Mouse (Mus musculus): Measurements from ENCODE around the gene Endou. TPM values are rescaled to one million over a fixed set of nuclear protein-coding genes. Genes with fewer than 3 reads are reported as not detected.

Endou gene
- total RNA-seq, 2 experiments from 2014 or later = 0.49 to 0.60 TPM

- no peak for DNase-seq
- intact Hi-C loops (cut with DNase I; ENCODE audit: low total_unique reads) = no loop called here
Observed at GRCm38 (mm10) chr15:97731988-97732387, 849 bp upstream of the Endou start.

- no peak for DNase-seq
- intact Hi-C loops (cut with DNase I; ENCODE audit: low total_unique reads) = no loop called here
Observed at GRCm38 (mm10) chr15:97730365-97730764, 774 bp downstream of the Endou start.

- intact Hi-C loops (cut with DNase I; ENCODE audit: low total_unique reads) = no loop called here
- DNase-seq = no peak
Observed at GRCm38 (mm10) chr15:97728804-97729203, 2.3 kb downstream of the Endou start.

- no peak for DNase-seq
- intact Hi-C loops (cut with DNase I; ENCODE audit: low total_unique reads) = no loop called here
Observed at GRCm38 (mm10) chr15:97728394-97728793, 2.7 kb downstream of the Endou start.

- DNase-seq = no peak
- intact Hi-C loops (cut with DNase I; ENCODE audit: low total_unique reads) = no loop called here
Observed at GRCm38 (mm10) chr15:97727520-97727919, 3.6 kb downstream of the Endou start.

- intact Hi-C loops (cut with DNase I; ENCODE audit: low total_unique reads) = no loop called here
- DNase-seq = peak; percentile 38
Observed at GRCm38 (mm10) chr15:97727048-97727447, 4.1 kb downstream of the Endou start.

GRCm38 (mm10) chr15:97726310-97726709 is 4.8 kb downstream of the Endou start:
- DNase-seq = no peak
- intact Hi-C loops (cut with DNase I; ENCODE audit: low total_unique reads) = no loop called here

GRCm38 (mm10) chr15:97725198-97725785 is 5.8 kb downstream of the Endou start:
- DNase-seq = no peak
- intact Hi-C loops (cut with DNase I; ENCODE audit: low total_unique reads) = no loop called here

GRCm38 (mm10) chr15:97724346-97725197 is 6.6 kb downstream of the Endou start:
- intact Hi-C loops (cut with DNase I; ENCODE audit: low total_unique reads) = no loop called here
- no peak for DNase-seq

GRCm38 (mm10) chr15:97723536-97724345 is 7.4 kb downstream of the Endou start:
- intact Hi-C loops (cut with DNase I; ENCODE audit: low total_unique reads) = no loop called here
- no peak for DNase-seq

GRCm38 (mm10) chr15:97721008-97721701 is 10.0 kb downstream of the Endou start:
- DNase-seq = no peak
- intact Hi-C loops (cut with DNase I; ENCODE audit: low total_unique reads) = no loop called here

- DNase-seq = no peak
- intact Hi-C loops (cut with DNase I; ENCODE audit: low total_unique reads) = no loop called here
Observed at GRCm38 (mm10) chr15:97720026-97720675, 11.0 kb downstream of the Endou start.

GRCm38 (mm10) chr15:97719494-97719893 is 11.6 kb downstream of the Endou start:
- intact Hi-C loops (cut with DNase I; ENCODE audit: low total_unique reads) = loop anchor here (2.0 to 5.0 kb wide), 2 partner anchors 55 to 138 kb away; no protein-coding TSS in a partner anchor
- DNase-seq = no peak

GRCm38 (mm10) chr15:97718535-97719155 is 12.5 kb downstream of the Endou start:
- no peak for DNase-seq
- intact Hi-C loops (cut with DNase I; ENCODE audit: low total_unique reads) = loop anchor here (2.0 to 5.0 kb wide), 2 partner anchors 56 to 139 kb away; no protein-coding TSS in a partner anchor

GRCm38 (mm10) chr15:97717861-97718534 is 13.1 kb downstream of the Endou start:
- peak; percentile 60 for DNase-seq
- intact Hi-C loops (cut with DNase I; ENCODE audit: low total_unique reads) = loop anchor here (2.0 to 5.0 kb wide), 2 partner anchors 57 to 139 kb away; no protein-coding TSS in a partner anchor

GRCm38 (mm10) chr15:97716782-97717181 is 14.4 kb downstream of the Endou start:
- DNase-seq = no peak
- intact Hi-C loops (cut with DNase I; ENCODE audit: low total_unique reads) = loop anchor here (5.0 kb wide), 1 partner anchor 141 kb away; no protein-coding TSS in a partner anchor

GRCm38 (mm10) chr15:97715734-97716133 is 15.4 kb downstream of the Endou start:
- intact Hi-C loops (cut with DNase I; ENCODE audit: low total_unique reads) = loop anchor here (5.0 kb wide), 1 partner anchor 142 kb away; no protein-coding TSS in a partner anchor
- DNase-seq = no peak

GRCm38 (mm10) chr15:97715083-97715482 is 16.1 kb downstream of the Endou start:
- intact Hi-C loops (cut with DNase I; ENCODE audit: low total_unique reads) = loop anchor here (5.0 kb wide), 1 partner anchor 142 kb away; no protein-coding TSS in a partner anchor
- DNase-seq = no peak
